ENCODE assay signal across 26 mouse cellular contexts in the genomic region with DNA sequence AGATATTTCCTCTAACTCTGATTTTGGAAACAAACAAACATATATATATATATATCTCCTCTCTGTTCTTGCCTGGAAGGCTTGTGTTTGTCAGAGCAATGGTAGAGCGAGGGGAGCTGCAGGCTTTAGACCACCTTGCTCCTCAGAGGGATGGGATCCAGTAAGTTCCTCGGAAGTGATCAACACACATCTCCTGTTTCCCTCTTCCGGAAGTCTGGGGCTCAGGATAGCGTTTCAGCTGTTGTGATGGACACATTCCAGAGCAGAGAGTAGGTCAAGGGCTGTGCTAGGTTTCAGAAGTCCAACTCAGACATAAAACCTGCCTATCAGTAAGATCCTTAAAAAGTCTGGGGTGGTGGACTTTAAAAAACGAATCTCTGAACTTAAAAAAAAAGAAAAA. TPM values are rescaled to one million over a fixed set of nuclear protein-coding genes. Genes with fewer than 3 reads are reported as not detected.
DNase-seq lines count a peak whose midpoint lies in the region; ATAC-seq and TF ChIP-seq lines count a peak whose summit lies in the region.
"Had no signal": no experiment of that assay in that cellular context is flagged by ENCODE, and none has a peak within 500 bp of the region (broad histone marks: within the 10 kb centered on the region; RNA-seq: fewer than 3 reads in every experiment).

No protein-coding gene starts in this region.

- H3K79me2 ChIP-seq in C2C12 (ENCODE audit: control insufficient read depth, insufficient read depth) = peaks cover 44% of the 10 kb centered on the region
- H3K79me2 ChIP-seq in myocyte (ENCODE audit: control insufficient read depth, insufficient read depth) = peaks cover 49% of the 10 kb centered on the region

- H3K79me3 ChIP-seq in C2C12 (ENCODE audit: low read depth) = peaks cover 17% of the 10 kb centered on the region

- no peak for TF ChIP-seq POLR2A in myocyte (IDR thresholded peaks at IDR 0.05; ENCODE audit: insufficient read length, low read depth)

- no peak overlapping the region for H3K4me3 ChIP-seq in C2C12 (ENCODE audit: insufficient read depth, poor library complexity, severe bottlenecking)
- peak overlapping the region; percentile 41 for H3K4me3 ChIP-seq in myocyte
- H3K4me3 ChIP-seq: embryonic facial prominence, embryonic 13.5 days; forebrain, embryonic 10.5 days; forebrain, embryonic 12.5 days had no signal

- H3K36me3 ChIP-seq in C2C12 (ENCODE audit: control insufficient read depth, insufficient read depth) = no peaks in the 10 kb centered on the region
- peaks cover 6% of the 10 kb centered on the region for H3K36me3 ChIP-seq in myocyte (ENCODE audit: control insufficient read depth, insufficient read depth)
- H3K36me3 ChIP-seq: embryonic facial prominence, embryonic 13.5 days; forebrain, embryonic 10.5 days; forebrain, embryonic 12.5 days; G1E had no signal

- H3K4me2 ChIP-seq in myocyte (ENCODE audit: low read depth) = peak overlapping the region; percentile 89
- H3K4me2 ChIP-seq: embryonic facial prominence, embryonic 13.5 days; forebrain, embryonic 12.5 days had no signal

- peak; percentile 9 for DNase-seq in embryo, embryonic 10 days (ENCODE audit: low spot score)
- DNase-seq in embryo, embryonic 10.5 days (ENCODE audit: low spot score) = no peak
- DNase-seq in gastrocnemius, adult 18-20 months (ENCODE audit: low spot score) = peak; percentile 22
- DNase-seq in gastrocnemius, postnatal 10 days = no peak
- DNase-seq in spleen, postnatal 36 days (ENCODE audit: low spot score in 2 of 2) = no peak
- DNase-seq: adrenal gland, adult 8-10 months; adrenal gland, postnatal 25 days; cerebellum, adult 11-12 months; cerebellum, adult 2 months; cerebellum, adult 9-10 months; cerebellum, postnatal 10 days; cerebellum, postnatal 25 days had no signal

- H3ac ChIP-seq in C2C12 (ENCODE audit: control insufficient read depth, insufficient read length, low read depth) (no peak overlapping the region), myocyte (ENCODE audit: control insufficient read depth, insufficient read length) (no peak overlapping the region)

- no peaks in the 10 kb centered on the region for H3K27me3 ChIP-seq in C2C12 (ENCODE audit: control insufficient read depth, insufficient read depth, insufficient read length)
- H3K27me3 ChIP-seq in myocyte (ENCODE audit: control insufficient read depth, insufficient read depth, insufficient read length) = no peaks in the 10 kb centered on the region
- H3K27me3 ChIP-seq: CH12.LX; forebrain, embryonic 12.5 days; Patski had no signal

- ATAC-seq in erythroid progenitor cell, adult 5-6 weeks (replicated peaks; ENCODE audit: low FRiP score, poor library complexity, severe bottlenecking) = no peak
- ATAC-seq: activated CD4-positive, CD25-positive, alpha-beta regulatory T cell, adult 4 months; CD4-positive, CD25-positive, alpha-beta regulatory T cell, adult 4 months; forebrain, embryonic 14.5 days; forebrain, embryonic 16.5 days; Patski had no signal

- no peak for TF ChIP-seq CTCF in C2C12 (IDR thresholded peaks at IDR 0.05; ENCODE audit: control insufficient read depth, insufficient read depth, insufficient read length)

TF ChIP-seq in C2C12, 6 proteins besides CTCF, POLR2A, EP300 and RAD21:
- TF ChIP-seq FOSL1 (IDR thresholded peaks at IDR 0.05; ENCODE audit: insufficient read depth, low read length, poor library complexity, severe bottlenecking) (no peak), MYOD1 (IDR thresholded peaks at IDR 0.05; ENCODE audit: control insufficient read depth, insufficient read length, low read depth) (peak; percentile 80)

TF ChIP-seq in myocyte, 11 proteins besides CTCF, POLR2A, EP300 and RAD21:
- TF ChIP-seq MYOD1 (IDR thresholded peaks at IDR 0.05; ENCODE audit: control insufficient read depth in 1 of 3, insufficient read length in 2 of 3, low read depth in 2 of 3) (peak in 2 of 3 experiments; percentile 78 to 85), E2F4 (IDR thresholded peaks at IDR 0.05; ENCODE audit: insufficient read depth) (no peak), SRF (IDR thresholded peaks at IDR 0.05; ENCODE audit: control insufficient read depth, insufficient read length, low read depth) (no peak), TCF12 (IDR thresholded peaks at IDR 0.05; ENCODE audit: insufficient read depth, poor library complexity, severe bottlenecking) (peak; percentile 65), MYOG (IDR thresholded peaks at IDR 0.05; ENCODE audit: control insufficient read depth in 1 of 3, insufficient read depth in 1 of 3, insufficient read length in 2 of 3, low read depth in 2 of 3) (peak in 2 of 3 experiments; percentile 76 to 83), MAX (IDR thresholded peaks at IDR 0.05; ENCODE audit: low read depth) (no peak), TCF3 (IDR thresholded peaks at IDR 0.05; ENCODE audit: insufficient read length, low read depth) (no peak), REST (IDR thresholded peaks at IDR 0.05; ENCODE audit: insufficient read depth, insufficient read length) (no peak), USF1 (IDR thresholded peaks at IDR 0.05; ENCODE audit: low read depth) (no peak), POLR2AphosphoS2 (IDR thresholded peaks at IDR 0.05; ENCODE audit: insufficient read length, low read depth) (peak; percentile 57), CEBPB (IDR thresholded peaks at IDR 0.05; ENCODE audit: insufficient read depth, poor library complexity, severe bottlenecking) (no peak)
TF ChIP-seq in myocyte: peak in this region for 4.

RNA-seq across cellular contexts. Expression of gene Chrna1, which starts 1.0 kb away (rescaled TPM):
- 1 to 10 TPM; 6.0 to 6.1 TPM for total RNA-seq in gastrocnemius, adult 18-20 months (2021)
- 10 to 100 TPM; 31.7 to 37.0 TPM for total RNA-seq in gastrocnemius, postnatal 10 days (2021)
- polyA plus RNA-seq in C2C12 (2012; fragmentation: generic; extraction: Trizol) (105 TPM), myocyte (2012; fragmentation: generic; extraction: Trizol) (391 TPM)
- total RNA-seq in erythroid progenitor cell, adult 5-6 weeks (2015; ENCODE audit: low replicate concordance) = 0.84 and 1.4 TPM in 2 replicates
- not detected in 2 replicates for total RNA-seq in erythroid progenitor cell, adult 5-6 weeks (2017; ENCODE audit: low replicate concordance)
- total RNA-seq: adrenal gland, adult 18-20 months; adrenal gland, postnatal 25 days; CH12.LX had no signal
- polyA plus RNA-seq: activated CD4-positive, CD25-positive, alpha-beta regulatory T cell, adult 4 months; CD4-positive, CD25-positive, alpha-beta regulatory T cell, adult 4 months; G1E had no signal

RNA-seq across cellular contexts. Expression of gene Wipf1, which starts 49.6 kb away (rescaled TPM):
- total RNA-seq in gastrocnemius, adult 18-20 months (2021) = 1 to 10 TPM; 6.3 to 7.9 TPM
- 10 to 100 TPM; 21.5 to 27.6 TPM for total RNA-seq in gastrocnemius, postnatal 10 days (2021)
- polyA plus RNA-seq in C2C12 (2012; fragmentation: generic; extraction: Trizol) (16.1 TPM), myocyte (2012; fragmentation: generic; extraction: Trizol) (13.7 TPM)
- 12.6 and 13.3 TPM in 2 replicates for total RNA-seq in erythroid progenitor cell, adult 5-6 weeks (2015; ENCODE audit: low replicate concordance)
- total RNA-seq in erythroid progenitor cell, adult 5-6 weeks (2017; ENCODE audit: low replicate concordance) = 3.6 and 3.7 TPM in 2 replicates

Comparison
In these comparisons a context has a peak if more than half of its experiments do, and no peak if none do; other contexts are left out.
1. DNase-seq: peak in embryo, embryonic 10 days (single experiment) and gastrocnemius, adult 18-20 months (single experiment); none in embryo, embryonic 10.5 days (single experiment), gastrocnemius, postnatal 10 days (single experiment) and spleen, postnatal 36 days (0 of 2).
2. RNA of gene Chrna1, which starts 1.0 kb away (total RNA-seq): 31.7 to 37.0 TPM in gastrocnemius, postnatal 10 days; 6.0 to 6.1 TPM in gastrocnemius, adult 18-20 months and 0.84 to 1.4 TPM in erythroid progenitor cell, adult 5-6 weeks; every median in the first group is over 4 times any median in the second.